ENCODE assay signal across 8 mouse cellular contexts in genomic region chr13:34346238-34346637, GRCm38 (mm10). TPM values are rescaled to one million over a fixed set of nuclear protein-coding genes. Genes with fewer than 3 reads are reported as not detected.
A peak's percentile ranks its signal among the peaks of the same experiment; 100 is the strongest.
DNase-seq lines count a peak whose midpoint lies in the region; ATAC-seq and TF ChIP-seq lines count a peak whose summit lies in the region.
"Had no signal": no experiment of that assay in that cellular context is flagged by ENCODE, and none has a peak within 500 bp of the region (broad histone marks: within the 10 kb centered on the region; RNA-seq: fewer than 3 reads in every experiment).

No protein-coding gene starts in this region.

- peaks cover 25% of the 10 kb centered on the region; the same call in 1 of the 2 replicates for H3K4me1 ChIP-seq in intestine, embryonic 15.5 days (replicated peaks)
- H3K4me1 ChIP-seq in intestine, embryonic 16.5 days (ENCODE audit: control insufficient read depth, insufficient read depth, low read length): peaks cover 27% of the 10 kb centered on the region
- H3K4me1 ChIP-seq in embryonic facial prominence, embryonic 13.5 days: peaks cover 24% of the 10 kb centered on the region
- peaks cover 23% of the 10 kb centered on the region for H3K4me1 ChIP-seq in hindbrain, postnatal 0 days (ENCODE audit: insufficient read depth, low read length)
- peaks cover 32% of the 10 kb centered on the region for H3K4me1 ChIP-seq in midbrain, embryonic 14.5 days (ENCODE audit: control insufficient read depth, insufficient read depth, low read length)

- no peak for TF ChIP-seq CTCF in hindbrain, postnatal 0 days (IDR thresholded peaks at IDR 0.05; ENCODE audit: low read depth)

- H3K9me3 ChIP-seq in intestine, embryonic 15.5 days: no peaks in the 10 kb centered on the region
- no peaks in the 10 kb centered on the region for H3K9me3 ChIP-seq in intestine, embryonic 16.5 days (ENCODE audit: control insufficient read depth, low read length)
- H3K9me3 ChIP-seq in embryonic facial prominence, embryonic 13.5 days: no peaks in the 10 kb centered on the region
- H3K9me3 ChIP-seq in hindbrain, postnatal 0 days (ENCODE audit: low read length): no peaks in the 10 kb centered on the region
- no peaks in the 10 kb centered on the region for H3K9me3 ChIP-seq in midbrain, embryonic 14.5 days (ENCODE audit: control insufficient read depth, low read length)

- H3K9ac ChIP-seq in intestine, embryonic 15.5 days: no peak overlapping the region
- H3K9ac ChIP-seq in intestine, embryonic 16.5 days (ENCODE audit: low read depth, low read length): no peak overlapping the region
- H3K9ac ChIP-seq in embryonic facial prominence, embryonic 13.5 days: no peak overlapping the region
- no peak overlapping the region for H3K9ac ChIP-seq in hindbrain, postnatal 0 days (replicated peaks; ENCODE audit: low read length)
- no peak overlapping the region for H3K9ac ChIP-seq in midbrain, embryonic 14.5 days (replicated peaks; ENCODE audit: low read length)

- no peak for DNase-seq in hindbrain, postnatal 0 days (ENCODE audit: low spot score)
- no peak for DNase-seq in midbrain, embryonic 14.5 days
- no peak for DNase-seq in urinary bladder, postnatal 36 days (ENCODE audit: low spot score in 2 of 2)
- DNase-seq in testis, postnatal 10 days (ENCODE audit: low spot score): no peak
- DNase-seq: adrenal gland, adult 8-10 months had no signal

- H3K36me3 ChIP-seq in intestine, embryonic 15.5 days: no peaks in the 10 kb centered on the region
- H3K36me3 ChIP-seq in intestine, embryonic 16.5 days (ENCODE audit: control insufficient read depth, insufficient read depth, low read length): no peaks in the 10 kb centered on the region
- no peaks in the 10 kb centered on the region for H3K36me3 ChIP-seq in embryonic facial prominence, embryonic 13.5 days
- H3K36me3 ChIP-seq in hindbrain, postnatal 0 days (ENCODE audit: insufficient read depth, low read length): no peaks in the 10 kb centered on the region
- no peaks in the 10 kb centered on the region for H3K36me3 ChIP-seq in midbrain, embryonic 14.5 days (ENCODE audit: control insufficient read depth, insufficient read depth, low read length)

- H3K27ac ChIP-seq in intestine, embryonic 15.5 days: no peak overlapping the region
- no peak overlapping the region for H3K27ac ChIP-seq in intestine, embryonic 16.5 days (ENCODE audit: low read length)
- no peak overlapping the region for H3K27ac ChIP-seq in embryonic facial prominence, embryonic 13.5 days
- peak overlapping the region; percentile 70; the same call in 1 of the 2 replicates for H3K27ac ChIP-seq in hindbrain, postnatal 0 days
- H3K27ac ChIP-seq in midbrain, embryonic 14.5 days (replicated peaks; ENCODE audit: low read depth, low read length): peak overlapping the region; percentile 89; the same call in 1 of the 2 replicates

- ATAC-seq in intestine, embryonic 15.5 days: no peak
- ATAC-seq in intestine, embryonic 16.5 days: no peak
- ATAC-seq in embryonic facial prominence, embryonic 13.5 days (ENCODE audit: insufficient number of reproducible peaks, insufficient read depth, low FRiP score, low TSS enrichment, low read depth): no peak
- no peak for ATAC-seq in hindbrain, postnatal 0 days
- ATAC-seq in midbrain, embryonic 14.5 days (ENCODE audit: low FRiP score, low TSS enrichment): no peak

- 52% methylated on average over 7 of the region's 7 CpGs for WGBS in intestine, embryonic 15.5 days
- WGBS in intestine, embryonic 16.5 days: 47% methylated on average over 7 of the region's 7 CpGs
- 46% methylated on average over 7 of the region's 7 CpGs for WGBS in embryonic facial prominence, embryonic 13.5 days
- 41% methylated on average over 7 of the region's 7 CpGs for WGBS in hindbrain, postnatal 0 days
- WGBS in midbrain, embryonic 14.5 days: 36% methylated on average over 7 of the region's 7 CpGs

- H3K27me3 ChIP-seq in intestine, embryonic 15.5 days (replicated peaks): peaks cover 3% of the 10 kb centered on the region; the same call in 1 of the 2 replicates
- peaks cover 2% of the 10 kb centered on the region; the same call in 1 of the 2 replicates for H3K27me3 ChIP-seq in intestine, embryonic 16.5 days (replicated peaks; ENCODE audit: control insufficient read depth, insufficient read depth, low read length)
- H3K27me3 ChIP-seq in embryonic facial prominence, embryonic 13.5 days: peaks cover 43% of the 10 kb centered on the region
- H3K27me3 ChIP-seq in hindbrain, postnatal 0 days (ENCODE audit: insufficient read depth, low read length): no peaks in the 10 kb centered on the region
- no peaks in the 10 kb centered on the region for H3K27me3 ChIP-seq in midbrain, embryonic 14.5 days (ENCODE audit: control insufficient read depth, insufficient read depth, low read length)

- peak overlapping the region; percentile 98 for H3K4me2 ChIP-seq in intestine, embryonic 15.5 days (replicated peaks)
- no peak overlapping the region for H3K4me2 ChIP-seq in intestine, embryonic 16.5 days (ENCODE audit: low read depth, low read length)
- H3K4me2 ChIP-seq in embryonic facial prominence, embryonic 13.5 days: peak overlapping the region; percentile 99; the same call in 1 of the 2 replicates
- H3K4me2 ChIP-seq in hindbrain, postnatal 0 days (ENCODE audit: low read depth, low read length): peak overlapping the region; percentile 72
- H3K4me2 ChIP-seq in midbrain, embryonic 14.5 days (ENCODE audit: low read length): peak overlapping the region; percentile 81

- no peak overlapping the region for H3K4me3 ChIP-seq in intestine, embryonic 15.5 days (replicated peaks)
- no peak overlapping the region for H3K4me3 ChIP-seq in intestine, embryonic 16.5 days (ENCODE audit: low read length)
- no peak overlapping the region for H3K4me3 ChIP-seq in embryonic facial prominence, embryonic 13.5 days
- H3K4me3 ChIP-seq in hindbrain, postnatal 0 days (ENCODE audit: low read length): peak overlapping the region; percentile 60; the same call in 1 of the 2 replicates
- H3K4me3 ChIP-seq in midbrain, embryonic 14.5 days (replicated peaks; ENCODE audit: low read depth, low read length): 0 out of 2 replicates have a peak overlapping the region, but pooled peaks have one; percentile 96

RNA-seq across cellular contexts. Expression of gene Slc22a23, which starts 1.3 kb away (rescaled TPM):
- 3.2 and 3.3 TPM in 2 replicates for polyA plus RNA-seq in intestine, embryonic 15.5 days (2015; fragmentation: Nextera tagmentation; extraction: Ambion mirVana)
- polyA plus RNA-seq in intestine, embryonic 16.5 days (2015; fragmentation: Nextera tagmentation; extraction: Ambion mirVana): 2.2 and 2.4 TPM in 2 replicates
- 3.3 and 3.6 TPM in 2 replicates for polyA plus RNA-seq in embryonic facial prominence, embryonic 13.5 days (2015; fragmentation: Nextera tagmentation; extraction: Ambion mirVana)
- total RNA-seq in hindbrain, postnatal 0 days (2014; rRNA removed): 118 and 136 TPM in 2 replicates
- polyA plus RNA-seq in hindbrain, postnatal 0 days (2015; fragmentation: Nextera tagmentation; extraction: Ambion mirVana): 12.4 and 12.9 TPM in 2 replicates
- 23.4 and 28.0 TPM in 2 replicates for polyA plus RNA-seq in midbrain, embryonic 14.5 days (2014; fragmentation: Nextera tagmentation; extraction: Ambion mirVana)

Comparison
In these comparisons a context has a peak if more than half of its experiments do, and no peak if none do; other contexts are left out.
1. H3K27ac ChIP-seq: peak in hindbrain, postnatal 0 days (single experiment) and midbrain, embryonic 14.5 days (single experiment); none in intestine, embryonic 15.5 days (single experiment), intestine, embryonic 16.5 days (single experiment) and embryonic facial prominence, embryonic 13.5 days (single experiment).
2. H3K4me3 ChIP-seq: peak in hindbrain, postnatal 0 days (single experiment) and midbrain, embryonic 14.5 days (single experiment); none in intestine, embryonic 15.5 days (single experiment), intestine, embryonic 16.5 days (single experiment) and embryonic facial prominence, embryonic 13.5 days (single experiment).